ENCODE assay signal across 8 mouse cellular contexts in the genomic region with DNA sequence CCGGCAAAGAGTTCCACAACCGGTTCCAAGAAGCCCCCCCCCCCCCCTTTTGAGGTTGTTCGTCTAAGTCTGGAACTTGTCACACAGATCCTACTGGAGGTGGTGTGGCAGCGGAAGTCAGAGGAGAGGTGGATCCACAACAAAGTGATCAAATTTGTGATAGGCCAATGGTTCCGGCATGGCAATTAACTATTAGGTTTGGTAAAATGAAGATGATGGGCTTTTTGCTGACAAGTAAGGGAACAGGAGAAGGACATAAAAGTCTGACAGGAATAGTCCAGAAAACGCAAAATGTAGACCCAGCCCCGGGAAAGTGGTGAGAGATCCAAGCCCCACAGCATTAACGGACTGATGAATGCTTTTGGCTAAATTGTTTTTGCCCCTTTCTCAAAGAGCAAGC. TPM values are rescaled to one million over a fixed set of nuclear protein-coding genes. Genes with fewer than 3 reads are reported as not detected.
DNase-seq lines count a peak whose midpoint lies in the region; ATAC-seq and TF ChIP-seq lines count a peak whose summit lies in the region.

No protein-coding gene starts in this region.

- peak overlapping the region; percentile 58; the same call in 1 of the 2 replicates for H3K9ac ChIP-seq in hindbrain, embryonic 12.5 days
- H3K9ac ChIP-seq in midbrain, embryonic 16.5 days (ENCODE audit: low read depth, low read length) = peak overlapping the region; percentile 70

- H3K27ac ChIP-seq in layer of hippocampus, adult 2 months = peak overlapping the region; percentile 97
- peak overlapping the region; percentile 86 for H3K27ac ChIP-seq in hindbrain, embryonic 12.5 days
- peak overlapping the region; percentile 86 for H3K27ac ChIP-seq in midbrain, embryonic 16.5 days (ENCODE audit: low read length)

- no peak for TF ChIP-seq CTCF in layer of hippocampus, adult 2 months (conservative IDR thresholded peaks at IDR 0.05)

- DNase-seq in layer of hippocampus, adult 2 months (ENCODE audit: low spot score in 2 of 2) = no peak
- no peak for DNase-seq in layer of hippocampus, postnatal 36 days
- DNase-seq in brain, adult 2 months (ENCODE audit: low read depth, low spot score) = peak; percentile 27
- DNase-seq in frontal cortex, postnatal 10 days (ENCODE audit: low spot score in 2 of 2) = no peak
- no peak for DNase-seq in gastrocnemius, postnatal 14 days
- DNase-seq in thymus, postnatal 25 days = no peak

- peak overlapping the region; percentile 60 for H3K4me2 ChIP-seq in hindbrain, embryonic 12.5 days (replicated peaks)
- peak overlapping the region; percentile 63 for H3K4me2 ChIP-seq in midbrain, embryonic 16.5 days (ENCODE audit: low read length)

- H3K9me3 ChIP-seq in hindbrain, embryonic 12.5 days (replicated peaks) = no peaks in the 10 kb centered on the region
- no peaks in the 10 kb centered on the region for H3K9me3 ChIP-seq in midbrain, embryonic 16.5 days (replicated peaks; ENCODE audit: control insufficient read depth, low read length, poor library complexity, severe bottlenecking)

- 53% methylated on average over 8 of the region's 8 CpGs for WGBS in hindbrain, embryonic 12.5 days
- 40% methylated on average over 8 of the region's 8 CpGs for WGBS in midbrain, embryonic 16.5 days

- peak; percentile 1; the same call in 1 of the 2 replicates for ATAC-seq in hindbrain, embryonic 12.5 days (ENCODE audit: low FRiP score)
- ATAC-seq in midbrain, embryonic 16.5 days = no peak

- H3K36me3 ChIP-seq in hindbrain, embryonic 12.5 days = peaks cover 14% of the 10 kb centered on the region
- peaks cover 10% of the 10 kb centered on the region for H3K36me3 ChIP-seq in midbrain, embryonic 16.5 days (ENCODE audit: control insufficient read depth, insufficient read depth, low read length)

- intact Hi-C loops in gastrocnemius, postnatal 14 days (cut with DNase I; ENCODE audit: low total_unique reads) = no loop called here

- H3K4me1 ChIP-seq in hindbrain, embryonic 12.5 days = peaks cover 6% of the 10 kb centered on the region; the same call in 1 of the 2 replicates
- peaks cover 5% of the 10 kb centered on the region for H3K4me1 ChIP-seq in midbrain, embryonic 16.5 days (ENCODE audit: control insufficient read depth, insufficient read depth, low read length)

- no peaks in the 10 kb centered on the region for H3K27me3 ChIP-seq in hindbrain, embryonic 12.5 days
- H3K27me3 ChIP-seq in midbrain, embryonic 16.5 days (ENCODE audit: control insufficient read depth, insufficient read depth, low read depth, low read length) = no peaks in the 10 kb centered on the region

- peak overlapping the region; percentile 94 for H3K4me3 ChIP-seq in layer of hippocampus, adult 2 months
- peak overlapping the region; percentile 49 for H3K4me3 ChIP-seq in hindbrain, embryonic 12.5 days
- H3K4me3 ChIP-seq in midbrain, embryonic 16.5 days (ENCODE audit: low read depth, low read length) = peak overlapping the region; percentile 54

RNA-seq across cellular contexts. Expression of a gene that starts 6.8 kb away (rescaled TPM):
- 100 to 1,000 TPM; 193 to 200 TPM for total RNA-seq in layer of hippocampus, adult 2 months (2021)
- total RNA-seq in layer of hippocampus, postnatal 36 days (2021) = 100 to 1,000 TPM; 214 to 229 TPM
- polyA plus RNA-seq in hindbrain, embryonic 12.5 days (2016; fragmentation: Nextera tagmentation; extraction: Ambion mirVana) = 509 and 532 TPM in 2 replicates
- polyA plus RNA-seq in midbrain, embryonic 16.5 days (2015; fragmentation: Nextera tagmentation; extraction: Ambion mirVana) = 489 and 519 TPM in 2 replicates
- total RNA-seq in gastrocnemius, postnatal 14 days (2021) = 100 to 1,000 TPM; 381 to 435 TPM

RNA-seq across cellular contexts. Expression of a gene that starts 29.9 kb away (rescaled TPM):
- total RNA-seq in layer of hippocampus, adult 2 months (2021) = 100 to 1,000 TPM; 160 to 172 TPM
- 100 to 1,000 TPM; 162 to 168 TPM for total RNA-seq in layer of hippocampus, postnatal 36 days (2021)
- 228 and 246 TPM in 2 replicates for polyA plus RNA-seq in hindbrain, embryonic 12.5 days (2016; fragmentation: Nextera tagmentation; extraction: Ambion mirVana)
- 180 and 188 TPM in 2 replicates for polyA plus RNA-seq in midbrain, embryonic 16.5 days (2015; fragmentation: Nextera tagmentation; extraction: Ambion mirVana)
- total RNA-seq in gastrocnemius, postnatal 14 days (2021) = 100 to 1,000 TPM; 106 to 107 TPM

RNA-seq across cellular contexts. Expression of a gene that starts 48.2 kb away (rescaled TPM):
- total RNA-seq in layer of hippocampus, adult 2 months (2021) = 10 to 100 TPM; 37.3 to 40.2 TPM
- 10 to 100 TPM; 41.7 to 44.2 TPM for total RNA-seq in layer of hippocampus, postnatal 36 days (2021)
- 35.1 and 36.4 TPM in 2 replicates for polyA plus RNA-seq in hindbrain, embryonic 12.5 days (2016; fragmentation: Nextera tagmentation; extraction: Ambion mirVana)
- 49.1 and 49.4 TPM in 2 replicates for polyA plus RNA-seq in midbrain, embryonic 16.5 days (2015; fragmentation: Nextera tagmentation; extraction: Ambion mirVana)
- total RNA-seq in gastrocnemius, postnatal 14 days (2021) = 1 to 10 TPM; 8.4 to 8.5 TPM

Comparison
In these comparisons a context has a peak if more than half of its experiments do, and no peak if none do; other contexts are left out.
1. RNA of a gene that starts 48.2 kb away (total RNA-seq): 41.7 to 44.2 TPM in layer of hippocampus, postnatal 36 days and 37.3 to 40.2 TPM in layer of hippocampus, adult 2 months; 8.4 to 8.5 TPM in gastrocnemius, postnatal 14 days; every median in the first group is over 4 times any median in the second.
2. Peak in every context shown above with its lines, with median percentiles within 50 percentile points of each other: H3K27ac ChIP-seq and H3K4me3 ChIP-seq.